Mouse (Mus musculus): ENCODE measurements around the gene Kcna1. TPM values are rescaled to one million over a fixed set of nuclear protein-coding genes. Genes with fewer than 3 reads are reported as not detected.

Kcna1 gene
- polyA plus RNA-seq (2012; rRNA removed; ENCODE audit: low replicate concordance) = 0.14 and 0.34 TPM in 2 replicates

DNA sequence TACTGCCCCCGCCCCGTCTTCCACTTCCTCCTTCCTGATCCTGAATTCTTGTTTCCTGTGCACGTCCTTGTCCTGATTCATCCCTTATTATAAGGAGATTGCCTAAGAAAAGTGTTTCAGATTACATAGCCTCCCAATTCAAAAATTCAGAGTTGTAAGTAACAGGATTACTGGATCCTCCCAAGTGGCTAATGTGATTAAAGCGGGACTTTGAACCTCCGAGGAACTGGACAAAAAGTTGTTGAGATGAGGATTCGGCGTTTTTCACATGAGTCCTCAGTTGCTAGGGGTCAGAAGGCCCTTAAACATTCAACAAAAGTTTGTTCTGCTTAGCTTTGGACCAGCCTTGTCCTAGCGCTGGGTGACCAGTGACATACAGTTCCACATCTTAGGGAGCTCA is at the start of gene Kcna1:
Gene Kcna1 (minus strand): TSS at position 4 of the 400 bp plus-strand sequence.

Other genes with a start within 250 kb of the Kcna1 start
- gene Kcna5, start 111.0 kb downstream of the Kcna1 start, polyA plus RNA-seq (2012; rRNA removed; ENCODE audit: low replicate concordance) = 0.64 and 0.78 TPM in 2 replicates
- gene Kcna6, start 94.3 kb upstream of the Kcna1 start, polyA plus RNA-seq (2012; rRNA removed; ENCODE audit: low replicate concordance) = 0.24 and 0.39 TPM in 2 replicates
- 72.8 and 103 TPM in 2 replicates for gene Ndufa9, start 202.8 kb upstream of the Kcna1 start, polyA plus RNA-seq (2012; rRNA removed; ENCODE audit: low replicate concordance)
- gene Akap3, start 206.7 kb upstream of the Kcna1 start, polyA plus RNA-seq (2012; rRNA removed; ENCODE audit: low replicate concordance) = not detected in 2 replicates